Mouse (Mus musculus) lung, postnatal 0 days (tissue): Measurements from ENCODE around the gene Mrps26.

ENCODE experiments used
- CTCF ChIP-seq: IDR thresholded peaks from 2 replicates; pipeline ENCODE4 v1.5.1; 2016; ENCODE audit warnings: antibody characterized with exemption, mild to moderate bottlenecking
- EP300 ChIP-seq: IDR thresholded peaks from 2 replicates; pipeline ENCODE4 v1.6.1; 2016; ENCODE audit warnings: antibody characterized with exemption, mild to moderate bottlenecking, control low read depth

DNA sequence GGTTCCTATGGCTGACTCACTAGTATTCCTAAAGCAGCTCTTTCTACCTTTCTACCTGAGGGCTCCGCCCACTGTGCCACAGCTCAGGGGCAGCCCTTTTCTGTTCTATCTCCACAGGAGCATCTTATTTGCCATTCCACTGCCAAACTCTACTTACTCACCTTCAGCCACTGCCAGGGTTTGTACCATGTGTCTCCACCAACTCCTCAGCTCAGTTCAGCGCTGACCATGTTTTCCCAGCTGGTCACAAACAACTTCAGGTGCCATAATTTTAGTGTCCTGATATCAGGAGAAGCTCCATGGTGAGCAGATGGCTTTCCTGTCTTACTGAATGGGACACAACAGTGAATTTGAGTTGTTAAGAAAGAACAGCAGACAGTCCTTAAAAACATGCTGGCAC is 6.1 kb upstream of the Mrps26 start:
- TF ChIP-seq CTCF, result no peak
- no peak for TF ChIP-seq EP300
